1 mouse cellular context compared by ENCODE assay signal in the genomic region with DNA sequence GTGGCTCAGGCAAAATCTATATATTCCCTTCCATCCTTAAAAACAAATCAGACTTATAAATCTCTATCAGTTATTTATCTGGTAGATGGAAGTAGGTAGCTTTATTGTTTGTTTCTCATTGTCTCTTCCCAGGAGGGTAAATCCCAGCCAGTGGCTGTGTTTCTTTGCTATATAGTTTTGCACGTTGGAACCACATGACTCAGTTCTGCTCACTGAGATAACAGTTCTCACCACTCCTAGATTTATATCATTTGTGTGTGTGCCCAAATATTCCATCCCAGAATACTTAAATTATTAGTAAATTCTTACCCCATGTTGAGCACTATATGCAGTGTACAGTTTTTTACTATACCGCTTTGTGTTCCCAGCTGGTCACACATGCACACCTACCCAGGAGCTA.
TF ChIP-seq lines count a peak whose summit lies in the region.

No protein-coding gene starts in this region.

TF ChIP-seq in MEL, 35 proteins besides CTCF, POLR2A, EP300 and RAD21:
- no peak for TF ChIP-seq MAFK (IDR thresholded peaks at IDR 0.05; ENCODE audit: borderline replicate concordance, low read depth, low read length)
- TF ChIP-seq SMC3 (IDR thresholded peaks at IDR 0.05; ENCODE audit: low read depth, low read length): no peak
- TF ChIP-seq BHLHE40 (IDR thresholded peaks at IDR 0.05; ENCODE audit: borderline replicate concordance, low read depth, low read length): no peak
- TF ChIP-seq TBP (IDR thresholded peaks at IDR 0.05; ENCODE audit: low read depth, low read length): no peak
- no peak for TF ChIP-seq UBTF (IDR thresholded peaks at IDR 0.05; ENCODE audit: borderline replicate concordance, insufficient read depth, low read depth, low read length)
- TF ChIP-seq ZMIZ1 (IDR thresholded peaks at IDR 0.05; ENCODE audit: low read depth, low read length): no peak
- TF ChIP-seq JUND (IDR thresholded peaks at IDR 0.05; ENCODE audit: low read depth, low read length): no peak
- peak; percentile 75; the same call in 1 of the 2 replicates for TF ChIP-seq TCF12 (IDR thresholded peaks at IDR 0.05; ENCODE audit: low read depth, low read length)
- 0 out of 2 replicates have a peak, but pooled peaks have one; percentile 21 for TF ChIP-seq RCOR1 (IDR thresholded peaks at IDR 0.05; ENCODE audit: low read depth, low read length)
- no peak for TF ChIP-seq GABPA (IDR thresholded peaks at IDR 0.05; ENCODE audit: low read depth, low read length)
- no peak for TF ChIP-seq HCFC1 (IDR thresholded peaks at IDR 0.05; ENCODE audit: low read depth, low read length)
- no peak for TF ChIP-seq ELF1 (IDR thresholded peaks at IDR 0.05; ENCODE audit: low read depth, low read length)
- TF ChIP-seq SIN3A (IDR thresholded peaks at IDR 0.05; ENCODE audit: low read length): no peak
- no peak for TF ChIP-seq NRF1 (IDR thresholded peaks at IDR 0.05; ENCODE audit: insufficient read depth, low read depth, low read length, poor library complexity, severe bottlenecking)
- no peak for TF ChIP-seq MYC (IDR thresholded peaks at IDR 0.05; ENCODE audit: low read depth, low read length)
- peak; percentile 43; the same call in 1 of the 2 replicates for TF ChIP-seq GATA1 (IDR thresholded peaks at IDR 0.05; ENCODE audit: low read depth, low read length)
- TF ChIP-seq POLR2AphosphoS5 (IDR thresholded peaks at IDR 0.05; ENCODE audit: borderline replicate concordance, low read depth, low read length): no peak
- TF ChIP-seq USF1 (IDR thresholded peaks at IDR 0.05; ENCODE audit: low read depth, low read length): peak; percentile 84
- TF ChIP-seq USF2 (IDR thresholded peaks at IDR 0.05; ENCODE audit: borderline replicate concordance in 1 of 2, insufficient read depth in 1 of 2, low read depth in 1 of 2, low read length in 2 of 2): 0 out of 4 replicates have a peak, but pooled peaks of 1 of the 2 experiments have one; percentile 32
- TF ChIP-seq ETS1 (IDR thresholded peaks at IDR 0.05; ENCODE audit: low read depth, low read length): peak; percentile 55
